Mouse (Mus musculus) CH12.LX (cell line): Measurements from ENCODE around the gene Sp100.
"Not testable (repeated sequence)": the region's sequence is repeated elsewhere in the genome, so short reads cannot be mapped to it uniquely, and the experiment has no call there.

Experiments used
- BHLHE40 ChIP-seq: IDR thresholded peaks from 2 replicates; pipeline ENCODE4 v1.6.1; 2011; ENCODE audit warnings: mild to moderate bottlenecking, low read depth, low read length, improper control_type of control experiment
- CTCF ChIP-seq, 2 experiments: IDR thresholded peaks in 1 of 2; conservative IDR thresholded peaks in 1 of 2; 2 replicates each; pipeline ENCODE4 v1.5.1; 2011 to 2012; ENCODE audit warnings: low read depth in 2 of 2, low read length in 2 of 2, improper control_type of control experiment in 1 of 2, inconsistent platforms in 1 of 2, mild to moderate bottlenecking in 1 of 2, moderate library complexity in 1 of 2
- E2F4 ChIP-seq: IDR thresholded peaks from 2 replicates; pipeline ENCODE4 v1.6.1; 2011; ENCODE audit warnings: low read depth, low read length, improper control_type of control experiment; ENCODE audit not compliant: insufficient replicate concordance
- HCFC1 ChIP-seq: IDR thresholded peaks from 2 replicates; pipeline ENCODE4 v1.6.1; 2012; ENCODE audit warnings: low read depth, mild to moderate bottlenecking, inconsistent platforms, low read length, improper control_type of control experiment
- MAFK ChIP-seq: IDR thresholded peaks from 2 replicates; pipeline ENCODE4 v1.6.1; 2011; ENCODE audit warnings: low read length, improper control_type of control experiment; ENCODE audit not compliant: insufficient replicate concordance
- MAX ChIP-seq: IDR thresholded peaks from 2 replicates; pipeline ENCODE4 v1.6.1; 2011; ENCODE audit warnings: low read length, improper control_type of control experiment
- MAZ ChIP-seq: IDR thresholded peaks from 2 replicates; pipeline ENCODE4 v1.6.1; 2012; ENCODE audit warnings: low read depth, mild to moderate bottlenecking, inconsistent platforms, low read length, improper control_type of control experiment, moderate library complexity
- POLR2A ChIP-seq: IDR thresholded peaks from 2 replicates; pipeline ENCODE4 v1.6.1; 2011; ENCODE audit warnings: low read depth, mild to moderate bottlenecking, improper control_type of control experiment, low read length
- RCOR1 ChIP-seq: conservative IDR thresholded peaks from 2 replicates; pipeline ENCODE4 v1.6.1; 2012; ENCODE audit warnings: low read depth, mild to moderate bottlenecking, inconsistent platforms, low read length, improper control_type of control experiment
- TBP ChIP-seq: conservative IDR thresholded peaks from 2 replicates; pipeline ENCODE4 v1.6.1; 2011; ENCODE audit warnings: low read depth, low read length, improper control_type of control experiment
- USF1 ChIP-seq: IDR thresholded peaks from 2 replicates; pipeline ENCODE4 v1.6.1; 2014; ENCODE audit warnings: low read depth, mild to moderate bottlenecking, inconsistent platforms, low read length, improper control_type of control experiment
- ZC3H11A ChIP-seq: IDR thresholded peaks from 2 replicates; pipeline ENCODE4 v1.6.1; 2012; ENCODE audit warnings: low read depth, mild to moderate bottlenecking, inconsistent platforms, low read length, improper control_type of control experiment
- ZMIZ1 ChIP-seq: IDR thresholded peaks from 2 replicates; pipeline ENCODE4 v1.6.1; 2012; ENCODE audit warnings: low read depth, mild to moderate bottlenecking, inconsistent platforms, low read length, improper control_type of control experiment

GRCm38 (mm10) chr1:85600078-85600477 is 49.7 kb upstream of the Sp100 start, which contains the start of gene Sp140:
- TF ChIP-seq MAZ; CTCF (conservative IDR thresholded peaks at IDR 0.05 in 1 of 2, IDR thresholded peaks at IDR 0.05 in 1 of 2; ENCODE audit: low read depth in 2 of 2, low read length in 2 of 2); MAX; BHLHE40; POLR2A; RCOR1; HCFC1; ZC3H11A; USF1; MAFK; TBP; E2F4; ZMIZ1: not testable (repeated sequence)
